Mouse (Mus musculus): ENCODE results near the gene Primpol.
"Not testable (repeated sequence)": the region's sequence is repeated elsewhere in the genome, so short reads cannot be mapped to it uniquely, and the experiment has no call there.

Gene Primpol

GRCm38 (mm10) chr8:46600959-46601707, 15.9 kb downstream of the Primpol start:
- no peak for DNase-seq

- no peak for DNase-seq
These were observed 17.6 kb downstream of the Primpol start for GRCm38 (mm10) chr8:46599314-46599904.

GRCm38 (mm10) chr8:46598753-46599152, 18.3 kb downstream of the Primpol start:
- DNase-seq, result no peak

- no peak for DNase-seq
These were observed 18.9 kb downstream of the Primpol start for GRCm38 (mm10) chr8:46598114-46598513.

GRCm38 (mm10) chr8:46597411-46597810, 19.6 kb downstream of the Primpol start:
- no peak for DNase-seq

- no peak for DNase-seq
These were observed 20.5 kb downstream of the Primpol start for GRCm38 (mm10) chr8:46596530-46596929.

- no peak for DNase-seq
These were observed 21.4 kb downstream of the Primpol start for GRCm38 (mm10) chr8:46595593-46595992.

- DNase-seq, result no peak
These were observed 23.2 kb downstream of the Primpol start for GRCm38 (mm10) chr8:46593772-46594171.

- no peak for DNase-seq
These were observed 23.9 kb downstream of the Primpol start for GRCm38 (mm10) chr8:46593067-46593466.

GRCm38 (mm10) chr8:46588663-46589062, 28.3 kb downstream of the Primpol start:
- DNase-seq, result no peak

- DNase-seq, result no peak
These were observed 29.1 kb downstream of the Primpol start for GRCm38 (mm10) chr8:46587911-46588310.

GRCm38 (mm10) chr8:46585576-46585975, 31.4 kb downstream of the Primpol start:
- no peak for DNase-seq

- not testable (repeated sequence) for DNase-seq
These were observed 32.7 kb downstream of the Primpol start for GRCm38 (mm10) chr8:46584328-46584727.

GRCm38 (mm10) chr8:46578794-46579193, 38.2 kb downstream of the Primpol start:
- no peak for DNase-seq

GRCm38 (mm10) chr8:46573964-46574363, 43.0 kb downstream of the Primpol start:
- peak; percentile 14 for DNase-seq

GRCm38 (mm10) chr8:46573446-46573845, 43.6 kb downstream of the Primpol start:
- no peak for DNase-seq

- DNase-seq, result no peak
These were observed 46.3 kb downstream of the Primpol start for GRCm38 (mm10) chr8:46570673-46571072.

- no peak for DNase-seq
These were observed 47.2 kb downstream of the Primpol start for GRCm38 (mm10) chr8:46569659-46570441.

- peak; percentile 14 for DNase-seq
These were observed 48.1 kb downstream of the Primpol start for GRCm38 (mm10) chr8:46568942-46569341.

GRCm38 (mm10) chr8:46567946-46568345, 49.1 kb downstream of the Primpol start:
- no peak for DNase-seq

GRCm38 (mm10) chr8:46566914-46567529, 50.0 kb downstream of the Primpol start:
- DNase-seq, result no peak

- no peak for DNase-seq
These were observed 54.7 kb downstream of the Primpol start for GRCm38 (mm10) chr8:46562333-46562732.

GRCm38 (mm10) chr8:46559428-46559827, 57.6 kb downstream of the Primpol start:
- peak; percentile 48 for DNase-seq

Data from retina, postnatal 1 day (tissue).